Mouse (Mus musculus): ENCODE measurements at regions not wholly inside any gene's neighbourhood (a gene's known extent, or its start where the extent isn't known, plus 50 kb on each side); places are given as distances from the start of the nearest gene placed in this dataset.

DNA sequence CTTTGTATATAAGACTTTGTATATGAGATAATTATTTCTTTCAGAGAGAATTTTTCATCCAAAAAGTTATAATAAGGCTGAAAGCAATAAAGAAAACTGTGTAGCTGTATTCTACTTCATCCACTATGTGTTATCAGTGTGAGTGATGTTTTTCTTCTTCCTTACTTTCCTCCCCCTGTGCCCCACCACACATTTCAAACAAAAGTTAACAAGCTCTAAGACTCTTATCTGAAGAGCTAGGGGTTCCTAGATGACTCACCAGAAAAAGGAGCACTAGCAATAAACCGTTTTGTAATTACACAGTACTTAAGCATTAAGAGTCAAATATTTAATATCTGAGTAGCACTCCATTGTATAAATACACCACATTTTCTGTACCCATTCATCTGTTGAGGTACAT, 615.3 kb downstream of the Gm6377 start:
- no peaks in the 10 kb centered on the region for H3K27me3 ChIP-seq
- 67% methylated on average over 1 of the region's 1 CpGs for WGBS
- H3K4me2 ChIP-seq = no peak overlapping the region
- no peaks in the 10 kb centered on the region for H3K4me1 ChIP-seq
- H3K4me3 ChIP-seq = no peak overlapping the region
- no peaks in the 10 kb centered on the region for H3K9me3 ChIP-seq (replicated peaks)
- no peak overlapping the region for H3K27ac ChIP-seq
- no peak overlapping the region for H3K9ac ChIP-seq
- no peak for ATAC-seq
- H3K36me3 ChIP-seq (ENCODE audit: poor library complexity, severe bottlenecking) = no peaks in the 10 kb centered on the region

DNA sequence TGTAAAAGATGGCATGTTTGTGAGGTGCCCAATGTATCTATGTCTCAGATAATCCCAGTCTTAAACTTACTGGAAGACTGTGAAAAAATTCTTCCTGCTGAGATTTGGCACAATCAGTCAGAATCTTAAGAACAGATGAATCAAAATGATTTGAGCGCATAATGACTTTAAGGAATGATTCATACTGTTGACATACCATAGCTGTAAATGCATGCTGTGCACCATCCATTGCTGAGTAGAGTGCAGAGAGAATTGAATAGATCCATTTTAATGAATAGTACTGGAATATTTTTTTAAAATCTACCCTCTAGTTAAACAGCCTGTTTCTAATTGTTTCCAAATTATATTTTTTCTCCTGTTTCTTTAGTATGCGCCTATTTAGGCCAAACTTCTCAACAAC, 645.5 kb downstream of the Gm6377 start:
- no peak for ATAC-seq
- WGBS = 85% methylated on average over 2 of the region's 2 CpGs
- H3K27me3 ChIP-seq = no peaks in the 10 kb centered on the region
- H3K9ac ChIP-seq = no peak overlapping the region
- no peaks in the 10 kb centered on the region for H3K9me3 ChIP-seq (replicated peaks)
- no peaks in the 10 kb centered on the region for H3K4me1 ChIP-seq
- no peaks in the 10 kb centered on the region for H3K36me3 ChIP-seq (ENCODE audit: poor library complexity, severe bottlenecking)
- no peak overlapping the region for H3K4me2 ChIP-seq
- H3K4me3 ChIP-seq = no peak overlapping the region
- H3K27ac ChIP-seq = no peak overlapping the region

DNA sequence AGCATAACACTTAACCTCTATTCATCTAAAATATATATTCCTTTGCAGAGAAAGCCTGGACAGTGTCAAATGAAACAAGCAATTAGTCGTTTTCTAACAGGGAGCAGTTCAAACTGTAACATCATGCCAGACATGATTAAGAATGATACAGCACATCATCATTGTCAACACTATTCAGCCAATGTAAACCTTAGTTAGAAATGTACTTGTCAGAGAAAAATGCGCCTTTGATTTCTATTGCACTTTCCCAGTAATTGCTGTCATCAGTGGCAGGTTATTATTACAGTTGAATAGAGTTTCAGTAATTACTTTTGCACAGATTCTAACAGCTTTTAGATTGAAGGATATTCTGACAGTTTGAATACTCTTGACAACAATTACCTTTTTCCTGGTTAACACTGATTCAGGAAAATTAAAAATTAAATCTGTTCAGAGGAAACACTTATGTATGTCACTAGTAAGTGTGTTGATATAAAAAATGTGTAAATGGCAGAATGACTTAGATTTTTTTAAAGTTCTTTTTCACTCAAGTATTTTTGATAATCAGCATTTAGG, 648.6 kb downstream of the Gm6377 start:
- Histone ChIP-seq H3K36me3 (ENCODE audit: poor library complexity, severe bottlenecking) (no peaks in the 10 kb centered on the region), H3K9ac (no peak overlapping the region), H3K4me3 (no peak overlapping the region), H3K27ac (no peak overlapping the region), H3K4me1 (no peaks in the 10 kb centered on the region), H3K4me2 (no peak overlapping the region), H3K9me3 (replicated peaks) (no peaks in the 10 kb centered on the region), H3K27me3 (no peaks in the 10 kb centered on the region)
- WGBS = 49% methylated on average over 2 of the region's 2 CpGs
- peak; percentile 82 for ATAC-seq

DNA sequence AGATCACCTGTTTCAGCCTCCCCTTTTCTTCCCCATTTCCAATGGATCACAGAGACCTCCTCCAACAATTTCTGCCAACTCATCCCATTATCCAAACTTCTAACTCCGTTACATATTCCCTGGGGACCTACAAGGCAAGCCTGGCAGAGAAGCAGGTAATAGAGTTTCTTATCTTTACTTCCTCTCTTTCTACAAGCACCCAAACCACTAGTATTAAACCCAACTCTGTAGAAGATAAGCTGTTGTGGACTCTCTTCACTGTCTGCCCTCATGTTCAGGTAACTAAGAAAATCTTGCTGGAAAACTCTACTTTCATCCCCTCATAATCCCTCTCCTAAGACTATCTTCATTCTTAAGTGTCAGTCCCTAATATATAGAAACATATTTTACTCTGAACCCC, 689.0 kb downstream of the Gm6377 start:
- Histone ChIP-seq H3K9me3 (replicated peaks) (no peaks in the 10 kb centered on the region), H3K9ac (no peak overlapping the region), H3K4me2 (no peak overlapping the region), H3K27ac (no peak overlapping the region), H3K36me3 (ENCODE audit: poor library complexity, severe bottlenecking) (no peaks in the 10 kb centered on the region), H3K27me3 (no peaks in the 10 kb centered on the region), H3K4me3 (no peak overlapping the region), H3K4me1 (no peaks in the 10 kb centered on the region)
- WGBS = 83% methylated on average over 1 of the region's 1 CpGs
- ATAC-seq = no peak

DNA sequence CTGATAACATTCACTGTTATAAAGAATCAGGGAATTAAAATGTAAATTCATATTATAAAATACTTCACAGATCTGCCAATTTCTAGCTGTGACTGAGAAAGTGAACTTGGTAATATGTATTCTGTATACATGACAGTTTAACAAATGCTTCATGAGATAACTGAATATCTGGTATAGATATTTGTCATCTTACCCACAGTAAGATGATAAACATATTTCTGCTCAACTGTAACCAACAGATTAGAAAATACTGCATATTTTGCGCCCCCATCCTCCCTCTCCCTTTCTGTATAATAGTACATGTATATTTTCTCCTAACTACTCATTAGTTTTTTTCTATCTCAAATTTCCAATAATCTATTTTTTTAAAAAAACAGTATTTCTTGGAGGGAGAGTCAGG, 703.5 kb downstream of the Gm6377 start:
- Histone ChIP-seq H3K27ac (no peak overlapping the region), H3K4me2 (no peak overlapping the region), H3K36me3 (ENCODE audit: poor library complexity, severe bottlenecking) (no peaks in the 10 kb centered on the region), H3K9ac (no peak overlapping the region), H3K27me3 (no peaks in the 10 kb centered on the region), H3K4me1 (no peaks in the 10 kb centered on the region), H3K4me3 (no peak overlapping the region), H3K9me3 (replicated peaks) (no peaks in the 10 kb centered on the region)
- ATAC-seq = no peak
- 83% methylated on average over 1 of the region's 1 CpGs for WGBS

DNA sequence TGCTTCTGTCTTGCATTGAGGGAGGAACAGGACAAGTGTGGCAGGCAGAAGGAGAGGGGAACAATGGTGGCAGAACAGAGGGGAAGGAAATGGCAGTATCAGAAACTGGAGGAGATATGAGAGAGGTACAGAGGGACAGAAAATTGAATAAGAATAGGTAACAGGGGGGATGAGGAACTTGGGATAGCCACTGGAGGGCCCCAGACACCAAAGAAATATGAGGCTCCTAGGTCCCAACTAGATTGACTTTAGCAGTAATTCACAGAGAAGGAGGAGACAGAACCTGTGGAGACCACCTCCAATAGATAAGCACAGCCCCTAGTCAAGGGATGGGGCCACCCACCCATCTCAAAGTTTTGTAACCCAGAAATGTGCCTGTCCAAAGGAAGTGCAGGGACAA, 734.6 kb downstream of the Gm6377 start:
- no peak overlapping the region for H3K4me2 ChIP-seq
- H3K27ac ChIP-seq = no peak overlapping the region
- H3K9ac ChIP-seq = no peak overlapping the region
- H3K4me1 ChIP-seq = no peaks in the 10 kb centered on the region
- no peak for ATAC-seq
- no peaks in the 10 kb centered on the region for H3K36me3 ChIP-seq (ENCODE audit: poor library complexity, severe bottlenecking)
- H3K9me3 ChIP-seq (replicated peaks) = no peaks in the 10 kb centered on the region
- H3K4me3 ChIP-seq = no peak overlapping the region
- no peaks in the 10 kb centered on the region for H3K27me3 ChIP-seq

DNA sequence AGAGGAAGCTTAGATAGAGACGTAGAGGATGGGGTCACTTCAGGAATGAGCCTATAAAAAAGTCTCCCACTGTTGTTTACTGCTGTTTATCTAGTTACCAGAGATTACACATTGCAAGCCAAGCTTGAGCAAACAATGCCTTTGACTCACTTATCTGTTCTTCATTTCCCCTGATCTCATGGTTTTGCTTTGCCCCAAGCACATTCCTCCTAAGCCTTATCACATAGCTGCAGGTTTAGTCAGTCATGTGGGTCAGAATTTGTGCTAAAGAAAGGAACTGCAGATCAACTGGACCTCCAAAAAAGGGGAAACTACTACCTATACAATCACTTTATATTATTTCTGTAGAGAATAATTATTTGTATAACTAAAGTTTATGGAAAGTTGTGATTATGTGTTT, 758.0 kb downstream of the Gm6377 start:
- H3K4me2 ChIP-seq = no peak overlapping the region
- no peak overlapping the region for H3K27ac ChIP-seq
- H3K4me1 ChIP-seq = no peaks in the 10 kb centered on the region
- ATAC-seq = no peak
- WGBS = 77% methylated on average over 1 of the region's 1 CpGs
- no peaks in the 10 kb centered on the region for H3K9me3 ChIP-seq (replicated peaks)
- no peaks in the 10 kb centered on the region for H3K36me3 ChIP-seq (ENCODE audit: poor library complexity, severe bottlenecking)
- H3K27me3 ChIP-seq = no peaks in the 10 kb centered on the region
- H3K4me3 ChIP-seq = no peak overlapping the region
- H3K9ac ChIP-seq = no peak overlapping the region

DNA sequence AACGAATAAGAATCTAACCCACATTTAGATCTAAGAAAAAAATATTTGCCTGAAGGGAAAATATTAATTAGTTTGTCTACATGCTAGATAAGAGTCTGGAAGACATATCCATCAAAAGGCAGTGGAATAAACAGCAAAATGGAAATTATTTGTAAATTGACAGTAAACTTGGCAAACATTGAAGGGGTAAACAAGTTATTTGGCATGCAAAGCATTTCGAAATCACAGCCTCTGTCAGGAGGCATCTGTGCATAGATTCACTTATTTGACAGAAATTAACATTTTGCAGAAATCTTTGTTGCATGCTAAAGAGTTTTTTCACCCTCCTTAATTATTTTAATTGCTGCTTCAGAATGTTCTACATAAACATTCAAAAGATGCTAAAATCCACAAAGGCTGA, 773.3 kb downstream of the Gm6377 start:
- H3K27ac ChIP-seq = no peak overlapping the region
- no peak overlapping the region for H3K9ac ChIP-seq
- peak; percentile 78 for ATAC-seq
- H3K4me3 ChIP-seq = no peak overlapping the region
- H3K4me2 ChIP-seq = no peak overlapping the region
- no peaks in the 10 kb centered on the region for H3K4me1 ChIP-seq
- H3K36me3 ChIP-seq (ENCODE audit: poor library complexity, severe bottlenecking) = no peaks in the 10 kb centered on the region
- H3K9me3 ChIP-seq (replicated peaks) = no peaks in the 10 kb centered on the region
- WGBS = 59% methylated on average over 2 of the region's 2 CpGs
- no peaks in the 10 kb centered on the region for H3K27me3 ChIP-seq

DNA sequence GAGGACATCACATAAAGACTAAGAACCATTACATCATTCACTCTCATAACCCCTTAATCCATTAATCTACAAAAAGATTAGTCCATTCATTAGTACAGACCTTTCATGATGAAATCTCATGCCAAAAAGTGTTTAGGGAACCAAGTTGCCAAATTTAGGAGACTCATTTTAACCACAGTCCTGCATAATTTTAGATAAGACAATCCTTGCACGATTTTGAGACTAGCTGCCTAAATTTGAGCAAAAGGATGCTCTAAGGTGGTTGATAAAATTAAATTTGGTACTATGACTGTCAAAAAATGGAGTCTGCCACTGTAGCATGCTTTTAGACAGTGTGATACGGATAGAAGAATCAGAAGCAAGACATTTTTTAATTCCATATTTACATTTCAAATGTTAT, 808.7 kb downstream of the Gm6377 start:
- Histone ChIP-seq H3K4me2 (no peak overlapping the region), H3K4me1 (no peaks in the 10 kb centered on the region), H3K9me3 (replicated peaks) (no peaks in the 10 kb centered on the region), H3K27ac (no peak overlapping the region), H3K27me3 (no peaks in the 10 kb centered on the region), H3K4me3 (no peak overlapping the region), H3K36me3 (ENCODE audit: poor library complexity, severe bottlenecking) (no peaks in the 10 kb centered on the region), H3K9ac (no peak overlapping the region)
- 73% methylated on average over 2 of the region's 2 CpGs for WGBS
- ATAC-seq = no peak

Data from forebrain, embryonic 13.5 days (tissue).